Mouse (Mus musculus): ENCODE results near the gene Cacng2. TPM values are rescaled to one million over a fixed set of nuclear protein-coding genes. Genes with fewer than 3 reads are reported as not detected.

Gene Cacng2
- polyA plus RNA-seq, 1 experiment from 2014 or later = not detected

- WGBS = 55% methylated on average over 6 of the region's 6 CpGs
- no peak overlapping the region for H3K27ac ChIP-seq (ENCODE audit: poor library complexity, severe bottlenecking)
- no peaks in the 10 kb centered on the region for H3K4me1 ChIP-seq (replicated peaks)
- no peaks in the 10 kb centered on the region for H3K36me3 ChIP-seq
- no peak for ATAC-seq (ENCODE audit: insufficient number of reproducible peaks, low FRiP score)
- no peak overlapping the region for H3K4me2 ChIP-seq
- H3K27me3 ChIP-seq (replicated peaks) = no peaks in the 10 kb centered on the region
- H3K9me3 ChIP-seq (replicated peaks) = no peaks in the 10 kb centered on the region
- H3K4me3 ChIP-seq = no peak overlapping the region
- no peak overlapping the region for H3K9ac ChIP-seq
Measured at GRCm38 (mm10) chr15:78134606-78135005, 14.8 kb upstream of the Cacng2 start.

- 50% methylated on average over 2 of the region's 2 CpGs for WGBS
- no peaks in the 10 kb centered on the region for H3K36me3 ChIP-seq
- no peak overlapping the region for H3K4me3 ChIP-seq
- no peak for ATAC-seq (ENCODE audit: insufficient number of reproducible peaks, low FRiP score)
- no peak overlapping the region for H3K27ac ChIP-seq (ENCODE audit: poor library complexity, severe bottlenecking)
- H3K9ac ChIP-seq = no peak overlapping the region
- no peak overlapping the region for H3K4me2 ChIP-seq
- no peaks in the 10 kb centered on the region for H3K9me3 ChIP-seq (replicated peaks)
- no peaks in the 10 kb centered on the region; the same call in 1 of the 2 replicates for H3K27me3 ChIP-seq (replicated peaks)
- no peaks in the 10 kb centered on the region for H3K4me1 ChIP-seq (replicated peaks)
Measured at GRCm38 (mm10) chr15:78133389-78133788, 13.6 kb upstream of the Cacng2 start.

- Histone ChIP-seq H3K27me3 (replicated peaks) (peaks cover 50% of the 10 kb centered on the region), H3K4me2 (peak overlapping the region; percentile 59), H3K36me3 (no peaks in the 10 kb centered on the region), H3K9me3 (replicated peaks) (no peaks in the 10 kb centered on the region), H3K4me3 (peak overlapping the region; percentile 27; the same call in 1 of the 2 replicates), H3K4me1 (replicated peaks) (peaks cover 4% of the 10 kb centered on the region), H3K9ac (no peak overlapping the region), H3K27ac (ENCODE audit: poor library complexity, severe bottlenecking) (no peak overlapping the region)
- ATAC-seq (ENCODE audit: insufficient number of reproducible peaks, low FRiP score) = peak; percentile 9; the same call in 1 of the 2 replicates
- WGBS = 10% methylated on average over 29 of the region's 39 CpGs
Measured at GRCm38 (mm10) chr15:78119248-78119647, 580 bp downstream of the Cacng2 start.

GRCm38 (mm10) chr15:78118275-78118995, 1.4 kb downstream of the Cacng2 start:
- no peaks in the 10 kb centered on the region for H3K9me3 ChIP-seq (replicated peaks)
- whole genome bisulfite sequencing = 69% methylated on average over 17 of the region's 18 CpGs
- peaks cover 4% of the 10 kb centered on the region for H3K4me1 ChIP-seq (replicated peaks)
- ATAC-seq (ENCODE audit: insufficient number of reproducible peaks, low FRiP score) = no peak
- no peaks in the 10 kb centered on the region for H3K36me3 ChIP-seq
- peaks cover 48% of the 10 kb centered on the region for H3K27me3 ChIP-seq (replicated peaks)
- no peak overlapping the region for H3K27ac ChIP-seq (ENCODE audit: poor library complexity, severe bottlenecking)
- no peak overlapping the region for H3K4me2 ChIP-seq
- no peak overlapping the region for H3K9ac ChIP-seq
- H3K4me3 ChIP-seq = no peak overlapping the region

- WGBS = 84% methylated on average over 16 of the region's 16 CpGs
- H3K9ac ChIP-seq = no peak overlapping the region
- no peak overlapping the region for H3K4me2 ChIP-seq
- ATAC-seq (ENCODE audit: insufficient number of reproducible peaks, low FRiP score) = no peak
- no peak overlapping the region for H3K27ac ChIP-seq (ENCODE audit: poor library complexity, severe bottlenecking)
- peaks cover 4% of the 10 kb centered on the region for H3K4me1 ChIP-seq (replicated peaks)
- H3K4me3 ChIP-seq = no peak overlapping the region
- peaks cover 48% of the 10 kb centered on the region for H3K27me3 ChIP-seq (replicated peaks)
- no peaks in the 10 kb centered on the region for H3K36me3 ChIP-seq
- no peaks in the 10 kb centered on the region for H3K9me3 ChIP-seq (replicated peaks)
Measured at GRCm38 (mm10) chr15:78117731-78118130, 2.1 kb downstream of the Cacng2 start.

GRCm38 (mm10) chr15:78116936-78117335, 2.9 kb downstream of the Cacng2 start:
- H3K27me3 ChIP-seq (replicated peaks) = peaks cover 47% of the 10 kb centered on the region
- peaks cover 4% of the 10 kb centered on the region for H3K4me1 ChIP-seq (replicated peaks)
- 84% methylated on average over 10 of the region's 10 CpGs for WGBS
- H3K4me3 ChIP-seq = no peak overlapping the region
- H3K9ac ChIP-seq = no peak overlapping the region
- H3K27ac ChIP-seq (ENCODE audit: poor library complexity, severe bottlenecking) = no peak overlapping the region
- H3K4me2 ChIP-seq = no peak overlapping the region
- no peak for ATAC-seq (ENCODE audit: insufficient number of reproducible peaks, low FRiP score)
- H3K9me3 ChIP-seq (replicated peaks) = no peaks in the 10 kb centered on the region
- no peaks in the 10 kb centered on the region for H3K36me3 ChIP-seq

GRCm38 (mm10) chr15:78116244-78116643, 3.6 kb downstream of the Cacng2 start:
- WGBS = 79% methylated on average over 10 of the region's 10 CpGs

GRCm38 (mm10) chr15:78099516-78099915, 20.3 kb downstream of the Cacng2 start:
- Histone ChIP-seq H3K36me3 (no peaks in the 10 kb centered on the region), H3K9me3 (replicated peaks) (no peaks in the 10 kb centered on the region), H3K4me3 (no peak overlapping the region), H3K27ac (ENCODE audit: poor library complexity, severe bottlenecking) (no peak overlapping the region), H3K4me1 (replicated peaks) (no peaks in the 10 kb centered on the region), H3K9ac (no peak overlapping the region), H3K27me3 (replicated peaks) (no peaks in the 10 kb centered on the region), H3K4me2 (no peak overlapping the region)
- WGBS = 60% methylated on average over 5 of the region's 5 CpGs
- ATAC-seq (ENCODE audit: insufficient number of reproducible peaks, low FRiP score) = no peak

More at GRCm38 (mm10) chr15:78116244-78116643, 3.6 kb downstream of the Cacng2 start:
- Histone ChIP-seq H3K9ac (no peak overlapping the region), H3K36me3 (no peaks in the 10 kb centered on the region), H3K4me1 (replicated peaks) (peaks cover 4% of the 10 kb centered on the region), H3K27me3 (replicated peaks) (peaks cover 40% of the 10 kb centered on the region), H3K4me3 (no peak overlapping the region), H3K9me3 (replicated peaks) (no peaks in the 10 kb centered on the region), H3K4me2 (no peak overlapping the region), H3K27ac (ENCODE audit: poor library complexity, severe bottlenecking) (no peak overlapping the region)
- ATAC-seq (ENCODE audit: insufficient number of reproducible peaks, low FRiP score) = no peak

- H3K4me3 ChIP-seq = no peak overlapping the region
- no peak for ATAC-seq (ENCODE audit: insufficient number of reproducible peaks, low FRiP score)
- WGBS = 81% methylated on average over 16 of the region's 16 CpGs
Measured at GRCm38 (mm10) chr15:78096004-78096403, 23.8 kb downstream of the Cacng2 start.

GRCm38 (mm10) chr15:78093597-78093996, 26.2 kb downstream of the Cacng2 start:
- no peaks in the 10 kb centered on the region for H3K9me3 ChIP-seq (replicated peaks)
- no peaks in the 10 kb centered on the region for H3K27me3 ChIP-seq (replicated peaks)
- no peak for ATAC-seq (ENCODE audit: insufficient number of reproducible peaks, low FRiP score)
- no peak overlapping the region for H3K27ac ChIP-seq (ENCODE audit: poor library complexity, severe bottlenecking)
- H3K4me3 ChIP-seq = no peak overlapping the region
- WGBS = 82% methylated on average over 5 of the region's 5 CpGs
- no peaks in the 10 kb centered on the region for H3K4me1 ChIP-seq (replicated peaks)
- H3K36me3 ChIP-seq = no peaks in the 10 kb centered on the region
- no peak overlapping the region for H3K4me2 ChIP-seq
- no peak overlapping the region for H3K9ac ChIP-seq

More at GRCm38 (mm10) chr15:78096004-78096403, 23.8 kb downstream of the Cacng2 start:
- Histone ChIP-seq H3K9ac (no peak overlapping the region), H3K4me1 (replicated peaks) (no peaks in the 10 kb centered on the region), H3K36me3 (no peaks in the 10 kb centered on the region), H3K27me3 (replicated peaks) (no peaks in the 10 kb centered on the region), H3K4me2 (no peak overlapping the region), H3K27ac (ENCODE audit: poor library complexity, severe bottlenecking) (no peak overlapping the region), H3K9me3 (replicated peaks) (no peaks in the 10 kb centered on the region)

GRCm38 (mm10) chr15:78082841-78083572, 36.8 kb downstream of the Cacng2 start:
- Histone ChIP-seq H3K27me3 (replicated peaks) (no peaks in the 10 kb centered on the region), H3K4me2 (no peak overlapping the region), H3K4me1 (replicated peaks) (no peaks in the 10 kb centered on the region), H3K36me3 (no peaks in the 10 kb centered on the region), H3K27ac (ENCODE audit: poor library complexity, severe bottlenecking) (no peak overlapping the region), H3K9ac (no peak overlapping the region), H3K4me3 (no peak overlapping the region), H3K9me3 (replicated peaks) (no peaks in the 10 kb centered on the region)
- 69% methylated on average over 13 of the region's 13 CpGs for WGBS
- ATAC-seq (ENCODE audit: insufficient number of reproducible peaks, low FRiP score) = no peak

Data from heart, embryonic 12.5 days (tissue).